Mouse (Mus musculus) CH12.LX (cell line): ENCODE measurements at regions not wholly inside any gene's neighbourhood (a gene's known extent, or its start where the extent isn't known, plus 50 kb on each side); places are given as distances from the start of the nearest gene placed in this dataset.

Source experiments
- DNase-seq: peaks from one replicate; pipeline ENCODE4 v3.0.0-alpha.2; 2013; ENCODE audit errors: extremely low read depth
- H3K27ac ChIP-seq: 2 replicates; pipeline ENCODE4 v1.5.1; 2012; ENCODE audit warnings: low read depth, mild to moderate bottlenecking, control low read depth, moderate library complexity; ENCODE audit not compliant: insufficient read depth
- H3K27me3 ChIP-seq: replicated peaks from 2 replicates; pipeline ENCODE3; 2012; ENCODE audit warnings: inconsistent platforms
- H3K36me3 ChIP-seq, 2 experiments: replicated peaks in 1 of 2; 2 replicates each; pipeline versions ENCODE3 to v1.6.1; 2012; ENCODE audit warnings: inconsistent platforms in 1 of 2, low read length in 1 of 2, mild to moderate bottlenecking in 1 of 2, mixed read lengths in 1 of 2, moderate library complexity in 1 of 2; ENCODE audit not compliant: control insufficient read depth in 1 of 2, insufficient read depth in 1 of 2
- H3K4me1 ChIP-seq, 2 experiments: 2 replicates each; pipeline ENCODE4 v1.6.1; 2012; ENCODE audit warnings: inconsistent platforms in 1 of 2, moderate library complexity in 1 of 2; ENCODE audit not compliant: insufficient read depth in 2 of 2, control insufficient read depth in 1 of 2
- H3K4me2 ChIP-seq: 2 replicates; pipeline ENCODE4 v1.6.1; 2012; ENCODE audit warnings: low read depth, mild to moderate bottlenecking, control low read depth; ENCODE audit not compliant: poor library complexity, insufficient read depth, severe bottlenecking
- H3K4me3 ChIP-seq, 3 experiments: fragments of 150-350 bp in 1 of 3; sonication (generic) in 1 of 3; replicated peaks in 1 of 3; 2 replicates each; pipeline versions ENCODE3 to v1.5.1; 2011 to 2012; ENCODE audit warnings: low read depth in 2 of 3, low read length in 2 of 3, mild to moderate bottlenecking in 2 of 3, moderate library complexity in 2 of 3, control low read depth in 1 of 3, improper control_type of control experiment in 1 of 3, inconsistent platforms in 1 of 3, mixed read lengths in 1 of 3; ENCODE audit not compliant: poor library complexity in 1 of 3
- H3K79me2 ChIP-seq: replicated peaks from 2 replicates; pipeline ENCODE4 v1.6.1; 2012; ENCODE audit warnings: mild to moderate bottlenecking, moderate library complexity; ENCODE audit not compliant: control insufficient read depth, poor library complexity, insufficient read depth, severe bottlenecking; ENCODE audit errors: extremely low read depth
- H3K9ac ChIP-seq: 2 replicates; pipeline ENCODE4 v1.6.1; 2012; ENCODE audit warnings: low read depth, mild to moderate bottlenecking, control low read depth, moderate library complexity; ENCODE audit not compliant: insufficient read depth
- H3K9me3 ChIP-seq: replicated peaks from 2 replicates; pipeline ENCODE3; 2012; ENCODE audit warnings: low read length, inconsistent platforms, mixed read lengths
- BHLHE40 ChIP-seq: IDR thresholded peaks from 2 replicates; pipeline ENCODE4 v1.6.1; 2011; ENCODE audit warnings: mild to moderate bottlenecking, low read depth, low read length, improper control_type of control experiment
- CHD1 ChIP-seq: IDR thresholded peaks from 2 replicates; pipeline ENCODE4 v1.6.1; 2012; ENCODE audit warnings: low read depth, low read length, improper control_type of control experiment, inconsistent platforms
- CTCF ChIP-seq, 2 experiments: IDR thresholded peaks in 1 of 2; conservative IDR thresholded peaks in 1 of 2; 2 replicates each; pipeline ENCODE4 v1.5.1; 2011 to 2012; ENCODE audit warnings: low read depth in 2 of 2, low read length in 2 of 2, improper control_type of control experiment in 1 of 2, inconsistent platforms in 1 of 2, mild to moderate bottlenecking in 1 of 2, moderate library complexity in 1 of 2
- E2F4 ChIP-seq: IDR thresholded peaks from 2 replicates; pipeline ENCODE4 v1.6.1; 2011; ENCODE audit warnings: low read depth, low read length, improper control_type of control experiment; ENCODE audit not compliant: insufficient replicate concordance
- ELF1 ChIP-seq: IDR thresholded peaks from 2 replicates; pipeline ENCODE4 v1.6.1; 2014; ENCODE audit warnings: low read depth, mild to moderate bottlenecking, inconsistent platforms, low read length, improper control_type of control experiment
- EP300 ChIP-seq: IDR thresholded peaks from 2 replicates; pipeline ENCODE4 v1.6.1; 2011; ENCODE audit warnings: low read length, improper control_type of control experiment
- ETS1 ChIP-seq: conservative IDR thresholded peaks from 2 replicates; pipeline ENCODE4 v1.6.1; 2012; ENCODE audit warnings: low read depth, mild to moderate bottlenecking, inconsistent platforms, low read length, improper control_type of control experiment, moderate library complexity
- GABPA ChIP-seq: IDR thresholded peaks from 2 replicates; pipeline ENCODE4 v1.6.1; 2012; ENCODE audit warnings: low read depth, low read length, improper control_type of control experiment, inconsistent platforms; ENCODE audit not compliant: insufficient replicate concordance
- IRF4 ChIP-seq: IDR thresholded peaks from 2 replicates; pipeline ENCODE4 v1.6.1; 2014; ENCODE audit warnings: low read depth, mild to moderate bottlenecking, inconsistent platforms, low read length, improper control_type of control experiment
- MAFK ChIP-seq: IDR thresholded peaks from 2 replicates; pipeline ENCODE4 v1.6.1; 2011; ENCODE audit warnings: low read length, improper control_type of control experiment; ENCODE audit not compliant: insufficient replicate concordance
- MEF2A ChIP-seq: IDR thresholded peaks from 2 replicates; pipeline ENCODE4 v1.6.1; 2014; ENCODE audit warnings: low read depth, mild to moderate bottlenecking, inconsistent platforms, low read length, improper control_type of control experiment, borderline replicate concordance
- MYC ChIP-seq: IDR thresholded peaks from 2 replicates; pipeline ENCODE4 v1.6.1; 2011; ENCODE audit warnings: low read depth, mild to moderate bottlenecking, improper control_type of control experiment, low read length
- NRF1 ChIP-seq: IDR thresholded peaks from 2 replicates; pipeline ENCODE4 v1.6.1; 2014; ENCODE audit warnings: low read depth, mild to moderate bottlenecking, inconsistent platforms, low read length, improper control_type of control experiment, moderate library complexity
- PAX5 ChIP-seq: IDR thresholded peaks from 2 replicates; pipeline ENCODE4 v1.6.1; 2012; ENCODE audit warnings: low read length, inconsistent platforms, mixed read lengths
- RAD21 ChIP-seq: IDR thresholded peaks from 2 replicates; pipeline ENCODE4 v1.6.1; 2011; ENCODE audit warnings: low read depth, mild to moderate bottlenecking, low read length, improper control_type of control experiment, moderate library complexity
- RCOR1 ChIP-seq: conservative IDR thresholded peaks from 2 replicates; pipeline ENCODE4 v1.6.1; 2012; ENCODE audit warnings: low read depth, mild to moderate bottlenecking, inconsistent platforms, low read length, improper control_type of control experiment
- SIN3A ChIP-seq: IDR thresholded peaks from 2 replicates; pipeline ENCODE4 v1.6.1; 2012; ENCODE audit warnings: low read length, improper control_type of control experiment, inconsistent platforms
- SMC3 ChIP-seq: IDR thresholded peaks from 2 replicates; pipeline ENCODE4 v1.6.1; 2011; ENCODE audit warnings: low read depth, low read length, improper control_type of control experiment
- TBP ChIP-seq: conservative IDR thresholded peaks from 2 replicates; pipeline ENCODE4 v1.6.1; 2011; ENCODE audit warnings: low read depth, low read length, improper control_type of control experiment
- TCF12 ChIP-seq: IDR thresholded peaks from 2 replicates; pipeline ENCODE4 v1.6.1; 2014; ENCODE audit warnings: low read depth, mild to moderate bottlenecking, inconsistent platforms, low read length, improper control_type of control experiment
- UBTF ChIP-seq: IDR thresholded peaks from 2 replicates; pipeline ENCODE4 v1.6.1; 2012; ENCODE audit warnings: low read depth, mild to moderate bottlenecking, inconsistent platforms, low read length, improper control_type of control experiment, moderate library complexity
- ZKSCAN1 ChIP-seq: IDR thresholded peaks from 2 replicates; pipeline ENCODE4 v1.6.1; 2012; ENCODE audit warnings: low read depth, inconsistent platforms, low read length, improper control_type of control experiment, borderline replicate concordance
- ZNF384 ChIP-seq: IDR thresholded peaks from 2 replicates; pipeline ENCODE4 v1.6.1; 2012; ENCODE audit warnings: low read depth, low read length, improper control_type of control experiment, inconsistent platforms
- dilution Hi-C: fragments of 300-500 bp; cut with MboI; formaldehyde crosslinking; loops from 2 replicates; pipeline ENCODE4 v1.14.3; 2020; ENCODE audit warnings: low sequenced_read_pairs; ENCODE audit not compliant: extremely low pct_unique_long_range_greater_than_20kb, extremely low pct_ligation_motif_present
- in situ Hi-C: fragments of 300-500 bp; cut with MboI; formaldehyde crosslinking; loops from 3 replicates; pipeline ENCODE4 v1.14.3; 2019; ENCODE audit warnings: low sequenced_read_pairs, low pct_ligation_motif_present, low pct_unique_long_range_greater_than_20kb, mixed read lengths

GRCm38 (mm10) chr12:98005671-98006469, 253.4 kb downstream of the Galc start:
- no peaks in the 10 kb centered on the region for H3K27me3 ChIP-seq
- H3K4me1 ChIP-seq: no peaks in the 10 kb centered on the region
- no peak overlapping the region for H3K4me3 ChIP-seq
- TF ChIP-seq ELF1 (no peak), UBTF (no peak), EP300 (no peak), CHD1 (no peak), ZKSCAN1 (no peak), MEF2A (no peak), ZNF384 (no peak), TBP (no peak), SMC3 (no peak)
- TF ChIP-seq, all 38 proteins: peak for 0
- Histone ChIP-seq H3K36me3 (no peaks in the 10 kb centered on the region), H3K79me2 (no peaks in the 10 kb centered on the region), H3K9me3 (peaks cover 3% of the 10 kb centered on the region), H3K27ac (no peak overlapping the region), H3K9ac (no peak overlapping the region), H3K4me2 (no peak overlapping the region)
- DNase-seq: no peak
- in situ Hi-C loops (no loop called here), dilution Hi-C loops (no loop called here)

DNA sequence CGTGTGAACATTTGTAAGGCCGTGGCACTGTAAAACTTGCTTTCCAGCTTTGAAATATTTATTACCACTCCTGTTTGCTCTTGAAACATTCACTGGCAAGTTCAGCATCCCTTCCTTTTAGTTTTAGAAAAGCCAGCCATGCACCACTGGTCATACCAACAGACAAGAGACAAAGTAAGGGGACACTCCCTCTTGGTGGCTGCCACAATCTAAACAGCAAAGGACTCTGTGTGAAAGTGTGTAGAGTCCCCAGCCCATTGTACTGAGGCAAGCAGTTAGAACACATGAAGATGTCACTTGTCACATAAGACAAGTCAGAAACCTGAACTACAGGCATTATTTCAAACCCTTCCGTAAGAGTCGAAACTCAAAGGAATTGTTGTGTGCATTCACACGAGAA, 257.0 kb downstream of the Galc start:
- no peak for TF ChIP-seq NRF1
- no peak for TF ChIP-seq UBTF
- TF ChIP-seq GABPA: no peak
- no peak for TF ChIP-seq SIN3A
- TF ChIP-seq TCF12: no peak
- TF ChIP-seq MYC: no peak
- no peak for TF ChIP-seq ZKSCAN1
- TF ChIP-seq ZNF384: no peak
- no peak for TF ChIP-seq RCOR1
- no peak for TF ChIP-seq PAX5
- TF ChIP-seq SMC3: no peak
- TF ChIP-seq MAFK: no peak
- no peak for TF ChIP-seq IRF4
- no peak for TF ChIP-seq BHLHE40
- TF ChIP-seq CHD1: no peak
- no peak for TF ChIP-seq CTCF (conservative IDR thresholded peaks at IDR 0.05 in 1 of 2, IDR thresholded peaks at IDR 0.05 in 1 of 2; ENCODE audit: low read depth in 2 of 2, low read length in 2 of 2)
- no peak for TF ChIP-seq RAD21
- TF ChIP-seq MEF2A: no peak
- TF ChIP-seq E2F4: no peak
- no peak for TF ChIP-seq ETS1
- Histone ChIP-seq H3K27ac (no peak overlapping the region), H3K9me3 (no peaks in the 10 kb centered on the region), H3K79me2 (no peaks in the 10 kb centered on the region), H3K9ac (no peak overlapping the region), H3K4me1 (no peaks in the 10 kb centered on the region), H3K4me2 (no peak overlapping the region), H3K4me3 (no peak overlapping the region), H3K36me3 (no peaks in the 10 kb centered on the region), H3K27me3 (no peaks in the 10 kb centered on the region)
- dilution Hi-C loops (no loop called here), in situ Hi-C loops (no loop called here)
- DNase-seq: no peak
